Mouse (Mus musculus) layer of hippocampus, adult 18-20 months (tissue): ENCODE results near the gene Smpd2. TPM values are rescaled to one million over a fixed set of nuclear protein-coding genes. Genes with fewer than 3 reads are reported as not detected.
A peak's percentile ranks its signal among the peaks of the same experiment; 100 is the strongest.

Experiments
- DNase-seq, 2 experiments: peaks; one replicate each; pipeline ENCODE4 v3.0.0; 2022; ENCODE audit warnings: low spot score in 2 of 2
- long read RNA-seq: library from polyadenylated mRNA; stranded (forward); transcript quantifications from one replicate; pipeline ENCODE4 v2.0.0, GENCODE M21; 2021
- total RNA-seq, 2 experiments: library from RNA; stranded (reverse); gene quantifications; 2 replicates each; pipeline ENCODE4 v1.2.3; 2021

The Smpd2 gene
- total RNA-seq = 10 to 100 TPM; 18.7 to 21.8 TPM
- long read RNA-seq, transcript Smpd2-201 (10 exons, 1,602 nt) = major isoform, 9 of 15 reads
- long read RNA-seq, partial matches to known transcripts = 0 of 15 reads
- long read RNA-seq, other reads (novel, unspliced or antisense) = 6 of 15 reads

DNA sequence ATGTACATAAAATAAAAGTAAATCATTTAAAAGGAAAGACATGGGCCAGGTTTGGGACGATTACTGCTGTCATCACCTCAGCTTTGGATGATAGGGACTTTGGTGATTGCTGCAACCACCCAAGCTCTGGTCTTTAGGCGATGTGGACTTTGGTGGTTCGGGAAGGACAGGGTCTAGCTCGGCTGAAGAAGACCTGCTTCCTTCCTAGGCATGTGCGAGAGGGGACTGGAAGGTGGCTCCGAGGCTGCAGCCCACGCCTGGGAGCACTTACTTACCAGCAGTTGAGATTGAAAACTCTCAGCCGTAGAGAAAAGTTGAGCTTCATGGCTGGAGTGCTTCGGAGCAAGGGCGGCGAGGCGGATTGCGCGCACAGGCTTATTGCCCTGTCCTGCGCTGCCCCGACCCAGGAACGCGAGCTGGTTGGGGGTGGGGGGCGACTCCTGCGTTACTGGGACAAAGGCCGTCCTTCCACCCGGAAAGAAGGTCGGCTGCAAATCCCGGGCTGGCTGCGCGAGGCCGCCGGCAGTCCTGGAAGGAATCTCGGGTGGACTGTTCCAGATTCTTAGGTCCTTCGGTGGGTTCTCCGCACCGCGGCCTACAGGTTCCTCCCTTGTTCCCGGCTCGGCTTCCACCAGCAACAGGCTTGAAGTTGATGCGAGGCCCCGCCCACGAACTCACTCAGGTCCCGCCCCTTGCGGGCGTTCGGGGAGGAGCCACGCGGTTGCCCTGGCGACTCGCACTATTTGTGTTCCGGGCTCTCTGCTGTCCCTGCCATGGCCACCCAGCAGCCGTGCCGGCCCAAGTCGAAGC is at the start of gene Smpd2, which contains the start of gene Ppil6:
Gene Smpd2 (minus strand): TSS at position 662 of the 810 bp plus-strand sequence.
Gene Ppil6 (plus strand): TSS at position 732 of the 810 bp plus-strand sequence.
- peak; percentile 89 to 94 for DNase-seq

DNA sequence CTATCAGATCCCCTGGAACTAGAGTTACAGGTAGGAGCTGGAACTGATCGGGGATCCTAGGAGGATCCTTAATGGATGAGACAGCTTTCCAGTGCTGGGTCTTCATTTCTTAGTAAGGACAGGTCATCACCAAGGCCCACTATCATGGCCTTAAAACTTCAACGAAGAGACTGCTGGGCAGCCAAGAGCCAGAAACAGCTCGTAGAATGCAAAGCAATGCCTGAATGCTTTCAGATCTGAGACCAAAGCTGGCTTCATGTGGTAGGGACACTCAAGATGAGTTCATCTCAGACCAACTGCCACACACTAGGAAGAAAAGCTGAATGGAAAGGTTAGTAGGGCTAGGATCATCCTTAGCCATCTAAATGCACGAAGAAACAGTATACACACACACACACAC is 48.8 kb upstream of the Smpd2 start:
- no peak for DNase-seq

DNA sequence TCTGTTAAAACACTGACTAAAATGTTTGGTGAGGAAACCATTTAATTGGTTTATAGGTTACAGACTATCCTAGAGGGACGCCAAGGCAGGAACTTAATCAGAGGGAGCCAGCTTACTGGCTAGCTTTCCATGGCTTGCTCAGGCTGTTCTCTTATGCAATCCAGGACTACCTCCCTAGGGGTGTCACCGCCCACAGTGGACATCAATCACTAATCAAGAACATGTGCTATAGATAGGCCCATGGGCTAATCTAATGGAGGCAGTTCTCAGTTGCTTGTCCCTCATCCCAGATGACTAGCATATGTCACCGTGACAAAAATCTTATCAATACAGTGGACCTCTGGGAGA is 47.8 kb upstream of the Smpd2 start:
- DNase-seq = no peak

DNA sequence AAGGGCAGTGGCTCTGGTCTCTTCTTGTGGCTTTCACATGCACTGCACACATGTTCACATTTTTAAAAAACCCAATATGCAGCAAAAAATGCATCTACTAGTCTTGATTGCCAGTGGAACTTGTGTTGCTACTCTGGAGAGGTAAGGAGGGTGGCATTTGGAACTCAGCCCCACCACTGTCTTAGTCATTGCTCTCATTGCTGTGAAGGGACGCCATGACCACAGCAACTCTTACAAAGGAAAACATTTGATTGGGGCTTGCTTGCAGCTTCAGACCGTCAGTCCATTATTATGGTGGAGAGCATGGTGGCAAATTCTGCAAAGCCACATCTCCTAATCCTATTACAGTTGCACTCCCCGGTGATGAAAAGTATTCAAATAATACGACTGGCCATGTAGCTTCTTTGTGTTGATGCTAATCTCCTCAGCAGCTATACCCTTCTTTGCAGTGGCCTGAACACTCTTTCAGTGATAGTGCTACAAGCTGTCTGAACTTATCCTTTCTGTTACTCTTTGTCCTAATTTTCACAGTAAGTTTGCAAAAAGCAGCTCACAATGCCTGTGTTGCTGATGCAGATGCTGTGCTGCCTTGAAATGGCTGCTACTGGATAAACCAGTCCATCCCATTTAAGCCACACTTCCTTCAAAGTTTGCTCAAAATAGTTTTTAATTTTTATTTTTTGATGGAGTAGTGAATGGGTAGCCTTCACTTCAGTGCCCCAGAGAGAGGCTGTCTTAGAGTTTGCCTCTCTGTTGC is 47.2 kb upstream of the Smpd2 start:
- no peak for DNase-seq

DNA sequence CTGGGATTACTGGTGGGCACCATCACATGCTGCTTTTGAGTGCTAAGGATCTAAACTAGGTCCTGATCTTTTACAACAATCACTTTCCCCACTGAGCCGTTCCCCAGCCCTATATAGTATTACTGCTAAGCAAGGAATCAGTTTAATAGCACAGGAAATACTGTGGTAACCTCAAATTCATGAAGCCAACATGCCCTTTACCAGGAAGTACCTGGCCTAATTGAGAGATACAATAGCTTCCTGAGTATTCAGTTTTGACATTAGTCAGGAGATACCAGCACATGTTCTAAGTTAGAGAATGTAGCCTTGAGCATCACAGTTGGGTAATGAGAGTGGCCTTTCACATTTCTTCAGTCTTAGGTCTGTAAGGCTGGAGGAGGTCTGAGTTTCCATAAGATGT is 46.5 kb upstream of the Smpd2 start:
- DNase-seq = no peak

DNA sequence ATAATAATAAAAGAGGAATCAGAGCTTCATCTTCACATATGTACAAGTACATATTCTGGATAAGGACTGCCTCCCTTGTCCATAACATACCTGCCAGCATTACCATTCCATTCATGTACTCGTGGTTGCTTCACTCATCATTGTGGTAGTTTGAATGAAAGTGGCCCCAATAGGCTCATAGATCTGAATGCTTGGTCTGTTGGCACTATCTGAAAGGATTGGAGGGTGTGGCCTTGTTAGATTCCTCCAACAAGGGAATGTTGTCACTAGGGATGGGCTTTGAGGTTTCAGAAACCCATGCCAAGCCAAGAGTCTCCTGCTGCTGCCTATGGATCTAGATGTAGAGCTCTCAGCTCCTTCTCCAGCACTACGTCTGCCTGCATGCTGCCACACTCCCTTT is 45.8 kb upstream of the Smpd2 start:
- no peak for DNase-seq

DNA sequence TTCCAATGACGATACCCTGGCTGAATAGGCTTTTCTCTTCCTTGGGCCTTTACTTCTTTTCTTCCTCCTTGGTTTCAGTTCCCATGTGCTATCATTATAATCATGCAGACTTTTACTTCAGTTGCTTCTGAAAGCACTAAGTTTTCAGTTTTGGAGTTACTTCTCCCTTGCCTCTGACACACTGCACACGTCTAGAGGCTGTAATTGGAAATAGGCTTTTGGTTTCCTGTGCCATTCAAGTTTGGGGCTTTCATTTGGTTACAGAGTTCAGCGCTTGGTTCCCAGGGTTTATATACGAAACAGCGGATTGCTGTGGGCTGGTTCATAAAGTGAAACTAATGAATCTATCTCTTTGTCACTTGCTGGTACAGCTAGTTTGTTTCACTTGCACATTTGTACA is 39.8 kb upstream of the Smpd2 start:
- no peak for DNase-seq

DNA sequence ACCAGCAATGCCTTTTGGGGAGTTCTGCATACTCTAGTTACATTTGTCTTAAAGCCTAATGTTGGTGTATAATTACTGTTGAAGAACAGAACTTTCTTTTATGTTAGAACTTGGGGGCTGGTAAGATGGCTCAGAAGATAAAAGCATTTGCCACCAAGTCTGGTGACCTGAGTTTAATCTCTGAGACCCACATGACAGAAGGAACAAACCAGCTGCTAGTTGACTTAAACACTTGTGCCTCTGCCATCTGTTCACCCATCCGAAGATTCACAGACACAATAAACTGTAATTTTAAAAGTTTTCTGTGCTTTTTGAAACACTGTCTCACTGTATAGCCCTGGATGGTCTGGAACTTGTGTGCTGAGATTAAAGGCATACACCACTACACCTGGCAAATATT is 35.5 kb upstream of the Smpd2 start:
- DNase-seq = no peak

DNA sequence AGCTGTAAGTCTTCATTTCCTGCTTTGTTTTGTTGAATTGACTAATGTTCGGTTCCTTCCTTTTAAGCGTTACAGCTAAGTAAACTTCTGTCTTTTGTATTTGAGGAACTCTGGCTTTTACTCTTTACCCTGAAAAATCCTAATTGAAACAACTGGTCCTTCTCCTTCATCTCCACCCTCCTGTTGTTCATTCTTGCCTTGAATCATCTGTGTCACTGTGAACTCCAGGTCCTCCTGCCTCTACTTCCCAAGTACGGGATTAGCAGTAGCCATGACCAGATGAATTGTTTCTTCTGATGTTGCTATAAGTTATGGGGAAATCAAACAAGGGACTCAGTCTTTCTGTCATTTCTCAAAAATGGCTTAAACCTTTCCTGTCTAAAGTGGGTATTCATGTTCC is 33.2 kb upstream of the Smpd2 start:
- no peak for DNase-seq

DNA sequence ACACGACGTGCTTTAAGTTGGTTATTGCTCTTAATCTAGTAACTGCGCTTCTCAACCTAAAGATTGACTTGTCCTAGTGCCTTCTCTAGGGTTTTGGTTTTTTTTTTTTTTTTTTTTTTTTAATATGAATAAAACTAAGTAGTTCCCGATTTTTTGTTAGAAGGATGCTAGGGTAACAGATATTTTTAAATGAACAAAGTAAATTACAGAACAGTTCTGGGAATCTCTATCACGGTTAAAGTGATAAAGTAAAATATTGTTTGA is 30.2 kb upstream of the Smpd2 start:
- no peak for DNase-seq

DNA sequence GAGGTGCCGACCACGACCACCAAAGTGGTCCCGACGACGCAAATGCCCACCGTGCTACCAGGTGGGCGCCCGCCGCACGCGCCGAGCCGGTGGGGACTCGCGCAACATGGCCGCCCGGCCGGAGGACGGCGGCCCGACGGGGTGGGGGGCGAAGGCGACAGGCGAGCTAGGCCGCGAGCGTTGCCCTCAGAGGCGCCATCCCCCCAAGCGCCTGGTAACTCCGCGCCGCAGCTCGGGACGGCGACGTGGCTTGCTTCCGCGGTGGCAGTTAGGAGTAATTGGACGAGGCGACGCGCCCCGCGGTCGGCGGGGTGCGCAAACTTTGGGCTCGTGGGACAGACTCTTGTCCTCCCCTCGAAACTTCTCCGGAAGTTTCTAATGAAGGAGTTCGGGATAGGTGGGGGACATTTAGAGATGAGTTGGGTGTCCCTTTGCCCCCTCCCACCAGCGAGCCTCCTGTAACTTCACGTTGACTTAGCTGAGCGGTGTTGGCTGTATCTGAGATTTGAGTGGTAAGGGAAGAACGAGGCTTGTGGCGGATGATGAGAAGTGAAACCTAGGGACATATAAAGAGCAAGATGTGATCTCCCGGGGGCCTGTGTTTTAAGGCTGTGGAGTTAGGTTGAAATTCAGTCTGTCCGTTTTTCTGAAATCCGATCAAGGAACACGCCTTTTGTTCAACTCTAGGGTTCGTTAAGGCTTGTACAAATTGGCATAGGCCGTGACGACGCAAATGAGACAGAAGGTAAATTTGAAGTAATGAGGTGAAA is 29.7 kb upstream of the Smpd2 start:
- peak; percentile 13 to 30 for DNase-seq

DNA sequence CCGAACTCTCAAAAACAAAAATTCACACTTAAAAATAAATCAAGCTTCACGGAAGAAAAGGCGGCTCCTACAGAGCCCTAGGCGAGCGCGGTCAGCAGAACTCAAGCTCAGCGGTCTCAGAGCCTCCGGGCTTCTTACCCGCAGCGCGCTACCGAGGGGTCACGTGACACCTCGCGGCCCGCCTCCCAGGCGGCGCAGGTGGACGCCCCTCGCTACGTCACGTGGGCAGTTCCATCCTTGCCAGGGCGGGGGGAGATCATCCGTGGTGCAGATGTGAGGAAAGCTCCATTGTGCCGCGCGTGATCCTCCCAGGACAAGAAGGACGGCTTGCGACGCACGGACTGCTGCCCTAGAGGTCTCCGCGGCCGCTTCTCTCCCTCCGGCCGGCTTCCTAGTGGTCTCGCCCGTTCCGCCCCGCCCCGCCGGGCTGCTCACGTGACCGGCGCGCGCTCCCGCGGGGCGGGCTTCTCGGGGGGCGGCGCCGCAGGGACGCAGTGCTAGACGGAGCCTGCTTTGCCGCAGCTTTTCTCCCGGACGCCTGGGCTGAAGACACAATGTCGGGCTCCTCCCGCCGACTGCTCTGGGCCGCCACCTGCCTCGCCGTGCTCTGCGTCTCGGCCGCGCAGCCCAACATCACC is 28.9 kb upstream of the Smpd2 start, which contains the start of gene Cd164:
Gene Cd164 (plus strand): TSS at position 434 of the 638 bp plus-strand sequence.
- peak; percentile 82 to 94 for DNase-seq

DNA sequence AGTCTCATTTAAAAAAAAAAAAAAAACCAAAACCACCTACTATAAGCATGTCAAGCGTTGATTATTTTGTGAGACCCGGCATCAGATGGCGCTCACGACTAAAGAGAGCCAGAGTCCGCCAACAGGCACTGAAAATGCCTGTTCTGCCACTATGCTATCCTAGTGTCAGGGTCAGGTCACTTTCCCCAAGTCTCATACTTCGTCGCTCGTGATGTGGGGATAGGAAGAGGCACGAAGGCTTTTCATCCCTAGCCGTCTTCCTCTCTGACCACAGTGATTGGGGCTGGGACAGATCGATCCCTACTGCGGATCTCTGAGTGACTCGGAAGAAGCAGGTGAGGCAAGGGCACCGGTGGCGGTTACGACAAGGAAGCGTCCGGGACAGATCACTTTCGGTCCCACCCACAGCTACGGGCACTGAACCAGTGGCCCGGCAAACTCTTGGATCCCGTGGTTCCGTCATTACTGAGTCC is 28.4 kb upstream of the Smpd2 start:
- DNase-seq = peak; percentile 30 to 81

DNA sequence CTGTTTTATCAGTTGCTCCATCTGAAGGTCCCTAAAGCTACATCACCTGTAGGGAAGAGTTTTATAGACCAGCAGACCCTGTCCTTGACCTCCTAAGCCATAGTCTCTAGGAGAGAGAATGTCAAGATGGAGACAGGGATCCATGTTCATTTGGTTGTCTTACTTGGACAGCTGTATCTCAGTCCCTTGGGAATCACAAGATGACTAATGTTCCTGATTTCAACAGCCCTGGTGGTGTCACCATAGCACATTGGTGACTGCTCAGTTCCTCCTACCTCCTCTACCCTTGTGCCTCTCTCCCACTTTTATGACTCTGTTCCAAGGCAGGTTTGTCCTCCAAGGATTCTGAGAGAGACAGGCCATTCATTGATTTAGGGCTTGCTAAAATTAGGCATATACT is 24.8 kb upstream of the Smpd2 start:
- DNase-seq = no peak

DNA sequence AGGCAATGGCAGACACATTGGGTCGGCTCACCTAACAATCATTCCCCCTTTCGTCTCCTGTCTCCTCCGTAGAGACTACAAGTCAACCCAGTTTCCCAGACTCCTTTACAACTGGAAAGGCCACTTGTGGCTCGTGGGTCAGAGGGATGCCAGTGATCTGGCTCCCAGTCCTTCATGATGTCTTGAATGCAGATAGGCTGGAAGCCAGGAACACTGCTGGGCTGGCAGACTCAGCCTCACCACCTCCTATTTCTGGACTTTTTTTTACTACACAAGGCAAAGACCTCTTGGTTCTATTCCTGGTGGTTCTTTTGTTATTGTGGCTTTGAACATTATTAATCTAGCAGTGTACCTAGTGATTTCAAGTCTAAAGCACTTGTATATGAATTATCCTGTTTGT is 24.1 kb upstream of the Smpd2 start:
- no peak for DNase-seq

DNA sequence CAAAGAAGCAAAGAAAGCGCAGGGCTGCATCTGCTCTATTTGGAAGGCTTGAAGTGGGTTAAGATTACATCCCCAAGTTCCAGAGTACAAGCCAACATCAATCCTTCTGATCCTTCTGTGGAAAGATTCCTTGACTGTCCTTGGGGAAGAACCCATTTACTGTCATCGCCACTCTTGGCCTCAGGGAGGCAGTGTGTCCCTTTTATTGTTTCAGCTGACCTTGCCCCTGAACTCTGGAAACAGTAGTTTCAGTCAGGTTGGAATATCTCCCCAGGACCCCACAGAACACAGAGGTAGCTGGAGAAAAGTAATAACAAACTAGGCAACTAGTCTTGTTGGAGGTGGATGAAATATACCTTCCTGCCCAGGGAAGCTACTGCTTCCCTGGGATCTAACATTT is 19.0 kb upstream of the Smpd2 start:
- DNase-seq = no peak

DNA sequence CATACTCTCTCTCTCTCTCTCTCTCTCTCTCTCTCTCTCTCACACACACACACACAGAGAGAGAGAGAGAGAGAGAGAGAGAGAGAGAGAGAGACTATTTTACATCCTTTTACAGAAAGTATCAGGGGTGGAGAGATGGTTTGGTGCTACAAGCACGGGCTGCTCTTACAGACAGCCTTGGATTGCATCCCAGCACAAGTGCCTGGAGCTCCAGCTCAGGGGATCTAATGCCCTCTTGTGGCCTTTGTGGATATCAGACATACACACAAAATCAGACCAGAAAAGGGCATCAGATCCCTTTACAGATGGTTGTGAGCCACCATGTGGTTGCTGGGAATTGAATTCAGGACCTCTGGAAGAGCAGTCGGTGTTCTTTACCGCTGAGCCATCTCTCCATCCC is 15.3 kb upstream of the Smpd2 start:
- peak; percentile 63 to 88 for DNase-seq

DNA sequence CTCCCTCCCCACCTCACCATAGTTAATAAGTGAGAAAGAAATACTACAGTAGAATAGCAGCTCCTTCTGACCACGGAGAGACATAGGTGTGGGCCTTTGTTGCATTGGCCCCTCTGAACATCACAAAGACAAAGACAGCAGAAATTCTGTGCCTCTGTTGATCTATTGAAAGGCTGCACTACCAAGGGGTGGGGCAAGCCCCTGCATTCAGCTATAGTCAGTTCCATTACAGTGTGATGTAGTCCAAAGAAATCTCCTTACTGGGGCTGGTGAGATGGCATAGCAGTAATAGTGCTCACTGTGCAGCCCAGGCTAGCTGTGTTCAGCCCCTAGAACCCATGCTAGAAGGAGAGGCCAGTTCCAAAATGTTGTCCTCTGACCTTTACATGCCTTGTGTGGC is 14.8 kb upstream of the Smpd2 start:
- no peak for DNase-seq

DNA sequence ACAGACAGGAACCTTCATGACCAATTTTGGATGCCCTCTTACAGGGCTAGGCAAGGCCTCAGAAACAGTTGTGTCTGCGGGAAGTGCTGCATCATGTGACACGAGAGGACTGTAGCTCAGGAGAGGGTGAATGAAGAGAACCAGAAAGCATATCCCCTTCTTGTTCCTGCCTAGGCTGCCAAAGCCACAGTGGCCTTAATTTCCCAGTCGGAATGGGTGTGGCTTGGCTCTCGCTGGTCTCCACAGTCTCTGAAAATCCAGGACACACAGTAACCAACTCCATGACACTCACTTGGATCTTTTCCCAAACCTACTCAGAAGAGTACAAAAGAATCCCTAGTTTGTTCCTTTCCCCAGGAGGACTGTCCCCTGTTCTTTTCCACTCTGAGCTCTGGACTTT is 10.8 kb upstream of the Smpd2 start:
- peak in 1 of 2 experiments; percentile 44 for DNase-seq

DNA sequence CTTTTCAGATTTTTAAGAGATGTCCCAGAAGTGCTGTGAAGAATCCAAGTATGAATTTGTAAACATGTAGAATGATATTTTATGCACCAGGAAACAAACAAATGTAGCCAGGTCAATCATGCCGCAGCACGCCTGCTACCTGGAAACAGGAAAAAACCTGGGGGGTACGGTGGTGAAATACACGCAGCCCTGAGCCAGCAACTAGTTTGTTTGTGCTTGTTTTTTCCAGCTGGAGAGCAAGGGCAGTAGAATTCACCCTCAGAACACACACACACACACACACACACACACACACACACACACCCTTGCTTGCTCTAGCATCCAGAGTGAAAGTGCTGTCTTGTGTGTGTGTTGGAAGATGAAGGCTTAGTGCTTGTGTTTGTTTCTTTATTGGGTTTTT is 942 bp upstream of the Smpd2 start:
- no peak for DNase-seq

DNA sequence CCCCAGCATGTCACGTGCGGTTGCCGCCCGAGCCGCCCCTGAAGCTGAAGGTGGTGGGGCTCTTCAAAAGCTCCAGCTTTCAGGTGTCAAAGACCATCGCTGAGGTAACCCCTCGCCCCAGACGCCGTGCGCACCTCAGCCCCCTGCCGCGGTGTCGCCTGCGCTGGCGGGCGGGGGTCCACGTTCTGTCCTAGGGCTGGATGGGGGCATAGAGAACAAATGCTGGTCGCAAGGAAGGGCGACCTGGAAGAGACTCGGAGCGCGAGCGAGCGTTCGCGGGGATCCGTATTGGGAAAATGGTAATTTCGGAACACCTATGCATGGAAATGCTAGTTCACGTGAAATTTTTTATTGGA is 327 bp upstream of the Smpd2 start:
- DNase-seq = no peak
